Mouse (Mus musculus) heart, embryonic 13.5 days (tissue): ENCODE data around the gene Mib2. TPM values are rescaled to one million over a fixed set of nuclear protein-coding genes. Genes with fewer than 3 reads are reported as not detected.
"Not testable (repeated sequence)": the region's sequence is repeated elsewhere in the genome, so short reads cannot be mapped to it uniquely, and the experiment has no call there.

Experiments
- ATAC-seq: fragments of 200-750 bp; cut with Nextera tagmentation; 2 replicates; pipeline ENCODE4 v1.8.0; 2017; ENCODE audit warnings: moderate TSS enrichment; ENCODE audit not compliant: insufficient number of reproducible peaks, low FRiP score, low TSS enrichment; ENCODE audit errors: extremely low read depth
- H3K27ac ChIP-seq: fragments of 300-500 bp; sonication (generic); replicated peaks from 2 replicates; pipeline ENCODE4 v1.5.1; 2015; ENCODE audit warnings: moderate library complexity, mild to moderate bottlenecking, inconsistent platforms
- H3K27me3 ChIP-seq: fragments of 300-500 bp; sonication (generic); replicated peaks from 2 replicates; pipeline ENCODE4 v1.6.1; 2015; ENCODE audit warnings: mild to moderate bottlenecking, inconsistent platforms
- H3K36me3 ChIP-seq: fragments of 300-500 bp; sonication (generic); 2 replicates; pipeline ENCODE4 v1.6.1; 2015; ENCODE audit warnings: mild to moderate bottlenecking, inconsistent platforms
- H3K4me1 ChIP-seq: fragments of 300-500 bp; sonication (generic); 2 replicates; pipeline ENCODE4 v1.6.1; 2015; ENCODE audit warnings: inconsistent platforms
- H3K4me2 ChIP-seq: fragments of 300-500 bp; sonication (generic); 2 replicates; pipeline ENCODE4 v1.6.1; 2015; ENCODE audit warnings: inconsistent platforms, mild to moderate bottlenecking, moderate library complexity
- H3K4me3 ChIP-seq: fragments of 300-500 bp; sonication (generic); 2 replicates; pipeline ENCODE4 v1.5.1; 2015; ENCODE audit warnings: moderate library complexity, mild to moderate bottlenecking, inconsistent platforms
- H3K9ac ChIP-seq: fragments of 300-500 bp; sonication (generic); 2 replicates; pipeline ENCODE4 v1.6.1; 2015; ENCODE audit warnings: inconsistent platforms, mild to moderate bottlenecking, moderate library complexity
- H3K9me3 ChIP-seq: fragments of 300-500 bp; sonication (generic); 2 replicates; pipeline ENCODE4 v1.6.1; 2016; ENCODE audit warnings: inconsistent platforms
- WGBS: fragments of 180-500 bp; shearing (Covaris S2); methylation state at CpG from one replicate; pipeline ENCODE4 v1.1.7; 2015; ENCODE audit warnings: mixed read lengths; 5-methylcytosine and 5-hydroxymethylcytosine counted together
- polyA plus RNA-seq: library from polyadenylated mRNA; unstranded; fragments of >200 nt; fragmentation: Nextera tagmentation; extraction: Ambion mirVana; gene quantifications from 2 replicates; pipeline ENCODE4 v1.2.1, GENCODE M21; 2015

Mib2 gene
- polyA plus RNA-seq, 1 experiment from 2014 or later, result 16.9 TPM

DNA sequence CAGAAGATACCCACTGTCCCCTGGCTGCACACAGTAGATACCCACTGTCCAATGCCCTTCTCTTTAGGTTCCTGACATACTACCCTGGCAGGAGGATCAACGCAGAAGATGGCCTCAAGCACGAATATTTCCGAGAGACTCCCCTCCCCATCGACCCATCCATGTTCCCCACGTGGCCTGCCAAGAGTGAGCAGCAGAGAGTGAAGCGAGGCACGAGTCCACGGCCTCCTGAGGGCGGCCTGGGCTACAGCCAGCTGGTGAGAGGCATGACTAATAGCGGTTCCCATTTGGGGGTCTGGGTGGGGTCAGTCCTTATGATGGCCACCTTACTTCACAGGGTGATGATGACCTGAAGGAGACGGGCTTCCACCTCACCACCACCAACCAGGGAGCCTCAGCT, 19.6 kb downstream of the Mib2 start:
- Histone ChIP-seq H3K9ac (no peak overlapping the region), H3K9me3 (no peaks in the 10 kb centered on the region), H3K4me1 (peaks cover 39% of the 10 kb centered on the region), H3K4me2 (no peak overlapping the region), H3K4me3 (no peak overlapping the region), H3K27me3 (peaks cover 24% of the 10 kb centered on the region), H3K36me3 (peaks cover 65% of the 10 kb centered on the region), H3K27ac (no peak overlapping the region)
- ATAC-seq, result no peak
- WGBS, result 91% methylated on average over 11 of the region's 11 CpGs

DNA sequence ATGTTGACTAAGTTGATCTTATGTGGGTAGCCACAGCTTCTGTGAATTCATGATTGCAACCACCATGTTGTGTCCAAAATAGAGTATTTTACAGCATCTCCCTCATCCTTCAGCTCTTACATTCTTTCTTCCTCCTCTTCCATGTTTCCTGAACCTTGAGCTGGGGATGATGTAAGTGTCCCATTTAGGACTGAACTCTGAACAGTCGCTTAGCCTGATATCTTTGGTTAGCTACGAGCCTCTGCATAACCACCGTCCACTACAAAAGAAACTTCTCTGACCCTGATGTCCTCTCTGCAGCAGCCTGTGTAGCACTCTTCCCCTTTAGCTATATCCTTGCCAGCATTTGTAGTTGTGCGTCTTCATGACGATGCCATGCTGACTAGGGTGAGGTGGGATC, 23.3 kb downstream of the Mib2 start:
- Histone ChIP-seq H3K9ac (no peak overlapping the region), H3K4me1 (peaks cover 2% of the 10 kb centered on the region), H3K4me2 (no peak overlapping the region), H3K27me3 (no peaks in the 10 kb centered on the region), H3K36me3 (peaks cover 95% of the 10 kb centered on the region), H3K4me3 (no peak overlapping the region), H3K9me3 (no peaks in the 10 kb centered on the region), H3K27ac (no peak overlapping the region)
- no peak for ATAC-seq
- WGBS, result 74% methylated on average over 5 of the region's 5 CpGs

DNA sequence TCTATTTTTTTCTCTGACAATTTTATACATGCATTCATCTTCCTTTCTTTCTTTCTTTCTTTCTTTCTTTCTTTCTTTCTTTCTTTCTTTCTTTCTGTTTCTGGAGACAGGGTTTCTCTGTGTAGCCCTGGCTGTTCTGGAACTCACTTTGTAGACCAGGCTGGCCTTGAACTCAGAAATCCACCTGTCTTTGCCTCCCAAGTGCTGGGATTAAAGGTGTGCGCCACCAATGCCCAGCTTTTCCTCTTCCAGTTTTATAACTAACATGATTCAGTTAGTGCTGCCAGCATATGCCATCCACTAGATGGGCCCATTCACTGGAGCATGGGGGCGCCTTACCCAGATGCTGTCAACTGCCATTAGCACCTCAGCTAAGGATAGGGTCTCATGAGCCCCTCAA, 23.7 kb downstream of the Mib2 start, which contains the start of gene Gm10563:
TSS of gene Gm10563 (minus strand) at position 101 of the 400 bp plus-strand sequence.
- not testable (repeated sequence) for H3K27me3 ChIP-seq, H3K27ac ChIP-seq, H3K4me1 ChIP-seq, H3K9ac ChIP-seq, ATAC-seq, H3K4me2 ChIP-seq, H3K4me3 ChIP-seq, H3K9me3 ChIP-seq
- peaks cover 95% of the 10 kb centered on the region for H3K36me3 ChIP-seq
- 95% methylated on average over 2 of the region's 2 CpGs for WGBS

DNA sequence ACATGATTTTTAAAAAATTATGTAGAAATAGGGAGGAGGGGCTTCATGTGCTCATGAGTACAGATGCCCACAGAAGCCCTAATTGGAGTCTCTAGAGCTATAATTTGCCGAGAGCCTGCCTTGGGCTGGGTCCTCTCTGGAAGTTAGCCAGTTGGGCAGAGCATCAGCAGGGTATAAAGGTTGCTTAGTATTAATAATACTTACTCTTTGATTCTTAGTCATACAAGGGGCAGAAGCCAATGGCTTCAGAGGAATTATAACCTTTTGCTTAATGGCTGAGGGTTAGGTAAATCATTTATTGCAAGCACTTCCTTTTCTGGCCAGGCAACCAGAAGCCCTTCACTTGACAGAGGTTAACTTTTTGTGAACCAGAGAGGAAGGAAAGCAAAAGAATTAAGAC, 25.5 kb downstream of the Mib2 start:
- WGBS, result 90% methylated on average over 1 of the region's 1 CpGs
- Histone ChIP-seq H3K4me1 (no peaks in the 10 kb centered on the region), H3K9ac (no peak overlapping the region), H3K4me2 (no peak overlapping the region), H3K36me3 (peaks cover 93% of the 10 kb centered on the region), H3K27ac (no peak overlapping the region), H3K4me3 (no peak overlapping the region), H3K27me3 (no peaks in the 10 kb centered on the region), H3K9me3 (no peaks in the 10 kb centered on the region)
- ATAC-seq, result no peak

DNA sequence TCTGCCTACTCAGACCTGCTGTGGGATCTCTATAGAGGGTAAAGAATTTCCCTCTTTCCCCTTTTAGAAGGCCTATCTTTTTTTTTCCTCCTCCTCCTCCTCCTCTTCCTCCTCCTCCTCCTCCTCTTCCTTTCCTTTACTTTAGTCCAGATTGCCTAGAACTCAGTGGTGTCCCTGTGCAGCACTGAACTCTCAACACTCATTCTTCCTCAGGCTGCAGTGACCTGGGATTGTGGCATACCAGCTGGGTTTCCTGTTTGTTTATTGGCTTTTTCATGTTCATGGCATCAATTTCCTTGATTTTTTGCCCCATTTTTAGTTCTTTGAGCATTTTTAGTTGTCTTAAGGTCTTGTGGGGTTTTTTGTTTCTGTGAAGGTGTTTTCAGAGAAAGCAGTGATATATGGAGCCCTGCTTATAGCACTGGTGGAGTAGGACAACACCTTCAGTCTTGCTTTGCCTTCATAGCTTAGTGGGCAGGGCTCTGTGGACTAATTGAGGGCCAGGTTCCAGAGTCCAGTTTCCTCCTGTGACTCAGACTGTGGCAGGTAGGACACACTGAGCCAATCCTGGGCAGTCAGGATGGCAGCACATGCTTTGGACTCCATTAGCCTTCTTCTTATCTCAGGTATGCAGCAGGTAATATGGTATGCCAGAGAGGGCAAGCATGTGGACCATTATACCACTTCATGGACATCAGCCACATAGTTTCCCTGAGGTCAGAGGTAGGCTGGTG, 33.1 kb downstream of the Mib2 start:
- peaks cover 95% of the 10 kb centered on the region for H3K36me3 ChIP-seq
- no peak for ATAC-seq
- H3K27ac ChIP-seq, result no peak overlapping the region
- H3K9me3 ChIP-seq, result no peaks in the 10 kb centered on the region
- H3K4me2 ChIP-seq, result no peak overlapping the region
- H3K9ac ChIP-seq, result no peak overlapping the region
- no peaks in the 10 kb centered on the region for H3K4me1 ChIP-seq
- no peaks in the 10 kb centered on the region for H3K27me3 ChIP-seq
- H3K4me3 ChIP-seq, result no peak overlapping the region

DNA sequence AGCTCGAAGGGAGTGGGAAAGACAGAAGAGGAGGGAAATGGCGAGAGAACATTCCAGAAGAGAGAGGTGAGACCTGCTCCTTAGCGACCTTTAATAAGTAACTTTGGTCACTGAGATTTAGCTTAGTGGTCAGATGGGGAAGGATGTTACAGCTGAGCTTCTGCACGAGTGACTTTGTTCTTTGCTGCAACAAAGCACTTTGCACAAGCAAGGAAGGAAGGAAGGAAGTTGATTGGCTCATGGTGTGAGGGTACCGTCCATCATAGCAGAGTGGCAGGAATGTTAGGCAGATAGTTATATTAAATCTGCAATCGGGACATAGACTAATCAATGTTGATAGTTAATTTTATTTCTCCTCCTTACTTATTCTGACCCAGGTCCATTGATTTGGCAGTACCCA, 38.7 kb downstream of the Mib2 start:
- no peak for ATAC-seq
- WGBS, result 80% methylated on average over 6 of the region's 6 CpGs
- H3K36me3 ChIP-seq, result peaks cover 87% of the 10 kb centered on the region

DNA sequence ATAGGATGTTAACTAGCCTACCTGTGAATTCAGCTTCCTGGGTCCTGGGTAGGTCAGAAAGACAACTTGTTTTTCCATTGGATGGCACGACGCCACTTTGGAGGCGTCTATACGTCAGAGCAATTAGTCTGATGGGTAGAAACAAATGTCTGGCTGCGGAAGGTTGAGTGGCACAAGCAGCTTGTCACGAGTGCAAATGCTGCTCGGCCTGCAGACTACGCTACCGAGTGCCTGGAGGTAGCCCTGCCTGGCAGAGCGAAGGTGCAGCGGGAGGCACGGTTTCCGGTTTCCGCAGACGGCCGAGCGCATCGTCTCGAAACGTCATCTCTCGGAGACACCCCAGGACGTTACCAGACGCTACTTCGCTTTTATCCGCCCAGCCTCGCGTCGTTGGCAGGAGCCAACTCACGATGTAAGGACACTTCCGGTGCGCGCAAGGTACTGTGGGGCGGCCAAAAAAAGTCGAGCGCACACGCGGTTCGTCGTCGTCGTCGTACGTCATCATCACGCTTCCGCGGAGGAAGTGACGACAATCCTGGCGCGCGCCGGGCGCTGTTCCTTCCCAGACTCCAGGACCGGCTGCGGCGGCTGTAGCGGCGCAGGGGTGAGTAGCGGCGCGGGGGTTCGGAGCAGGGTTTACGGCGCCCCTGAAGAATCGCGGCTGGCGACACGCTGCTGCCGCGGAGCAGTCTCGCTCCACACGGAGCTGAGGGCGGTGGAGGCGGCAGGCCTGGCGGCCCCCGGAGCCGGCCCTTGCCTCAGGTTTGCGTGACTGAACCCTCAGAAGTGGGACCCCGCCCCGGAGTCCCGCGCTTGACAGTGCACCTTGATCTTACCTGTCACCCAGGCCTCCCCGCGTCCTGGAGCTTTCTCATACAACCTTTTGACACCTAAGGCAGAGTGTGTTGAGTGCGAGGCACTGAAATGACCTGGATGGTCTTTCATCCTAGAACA, 44.4 kb downstream of the Mib2 start, which contains the start of gene Cdk11b:
TSS of gene Cdk11b (plus strand) at position 517 of the 954 bp plus-strand sequence.
- ATAC-seq, result peak; percentile 99
- Histone ChIP-seq H3K9ac (peak within 1 kb of the TSS; percentile 94), H3K4me2 (peak within 1 kb of the TSS; percentile 92), H3K4me3 (peak within 1 kb of the TSS; percentile 98), H3K4me1 (peaks cover 12% of the 10 kb centered on the region), H3K27ac (peak within 1 kb of the TSS; percentile 91), H3K36me3 (peaks cover 57% of the 10 kb centered on the region), H3K9me3 (no peaks in the 10 kb centered on the region), H3K27me3 (no peaks in the 10 kb centered on the region)
- WGBS, result under 1% methylated on average over 84 of the region's 84 CpGs

More for the DNA sequence above, 38.7 kb downstream of the Mib2 start:
- Histone ChIP-seq H3K27ac (no peak overlapping the region), H3K9me3 (no peaks in the 10 kb centered on the region), H3K4me1 (peaks cover 3% of the 10 kb centered on the region), H3K4me3 (no peak overlapping the region), H3K4me2 (no peak overlapping the region), H3K27me3 (no peaks in the 10 kb centered on the region), H3K9ac (no peak overlapping the region)

DNA sequence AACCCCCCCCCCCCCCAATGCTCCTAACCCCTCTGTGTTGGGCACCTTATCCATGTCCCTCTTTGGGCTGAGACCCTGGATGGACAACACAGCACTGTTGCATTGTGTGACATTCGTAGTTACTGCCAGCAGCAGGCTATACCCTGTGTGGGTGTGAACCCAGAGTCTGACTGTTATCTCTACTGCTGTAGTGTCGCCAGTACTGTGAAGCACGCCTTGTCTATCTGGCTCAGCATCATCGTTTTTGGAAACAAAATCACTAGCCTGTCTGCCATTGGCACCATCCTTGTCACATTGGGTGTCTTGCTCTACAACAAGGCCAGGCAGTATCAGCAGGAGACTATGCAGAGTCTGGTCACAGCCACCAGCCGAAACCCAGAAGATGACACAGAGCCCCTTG, 50.7 kb downstream of the Mib2 start:
- no peak for ATAC-seq
- H3K27me3 ChIP-seq, result no peaks in the 10 kb centered on the region
- H3K9me3 ChIP-seq, result no peaks in the 10 kb centered on the region
- peaks cover 84% of the 10 kb centered on the region for H3K36me3 ChIP-seq
- H3K4me3 ChIP-seq, result no peak overlapping the region
- no peak overlapping the region for H3K4me2 ChIP-seq
- 85% methylated on average over 5 of the region's 5 CpGs for WGBS
- H3K4me1 ChIP-seq, result peaks cover under 1% of the 10 kb centered on the region
- no peak overlapping the region for H3K27ac ChIP-seq
- no peak overlapping the region for H3K9ac ChIP-seq

DNA sequence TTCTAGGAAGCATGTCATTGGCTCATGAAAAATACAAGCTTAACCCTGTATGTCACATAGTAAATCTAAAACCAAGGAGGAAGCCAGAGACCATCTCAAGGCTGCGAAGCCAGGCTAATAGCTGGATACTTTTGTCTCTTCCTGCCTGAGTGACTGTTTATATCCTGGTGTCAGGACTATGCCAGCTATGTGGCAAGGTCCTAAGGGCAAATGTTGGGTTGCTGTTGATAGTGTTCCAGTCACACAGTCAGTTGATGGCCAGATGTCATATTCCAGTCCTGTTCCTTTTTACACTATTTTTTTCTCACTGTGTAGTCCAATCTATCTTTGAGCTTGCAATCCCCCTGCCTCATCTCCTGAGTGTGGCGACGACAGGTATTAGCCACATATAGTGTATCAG, 55.7 kb downstream of the Mib2 start:
- no peak overlapping the region for H3K27ac ChIP-seq
- no peak for ATAC-seq
- no peak overlapping the region for H3K4me2 ChIP-seq
- WGBS, result 93% methylated on average over 3 of the region's 3 CpGs
- H3K27me3 ChIP-seq, result no peaks in the 10 kb centered on the region
- H3K9ac ChIP-seq, result no peak overlapping the region
- no peak overlapping the region for H3K4me3 ChIP-seq
- no peaks in the 10 kb centered on the region for H3K9me3 ChIP-seq
- peaks cover 87% of the 10 kb centered on the region for H3K36me3 ChIP-seq
- H3K4me1 ChIP-seq, result no peaks in the 10 kb centered on the region

DNA sequence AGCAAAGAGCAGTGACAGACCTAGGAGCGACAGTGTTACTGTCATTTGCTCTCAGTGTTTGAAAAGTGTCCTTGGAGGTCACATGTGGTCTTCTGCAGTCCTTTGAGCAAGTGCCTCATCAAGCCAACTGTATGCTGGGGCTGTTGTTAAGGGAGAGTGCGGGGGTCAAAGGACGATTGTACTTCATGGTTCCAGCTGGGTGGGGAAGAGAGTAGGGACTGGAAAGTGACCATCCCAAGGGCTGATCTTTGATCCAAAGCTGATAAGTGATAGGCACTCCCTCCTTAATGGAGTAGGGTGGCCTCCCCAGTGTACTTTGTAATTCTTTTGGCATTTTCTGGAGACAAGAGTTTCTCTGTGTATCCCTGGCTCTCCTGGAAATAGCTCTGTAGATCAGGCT, 57.1 kb downstream of the Mib2 start:
- no peak overlapping the region for H3K4me3 ChIP-seq
- H3K9ac ChIP-seq, result no peak overlapping the region
- no peak for ATAC-seq

DNA sequence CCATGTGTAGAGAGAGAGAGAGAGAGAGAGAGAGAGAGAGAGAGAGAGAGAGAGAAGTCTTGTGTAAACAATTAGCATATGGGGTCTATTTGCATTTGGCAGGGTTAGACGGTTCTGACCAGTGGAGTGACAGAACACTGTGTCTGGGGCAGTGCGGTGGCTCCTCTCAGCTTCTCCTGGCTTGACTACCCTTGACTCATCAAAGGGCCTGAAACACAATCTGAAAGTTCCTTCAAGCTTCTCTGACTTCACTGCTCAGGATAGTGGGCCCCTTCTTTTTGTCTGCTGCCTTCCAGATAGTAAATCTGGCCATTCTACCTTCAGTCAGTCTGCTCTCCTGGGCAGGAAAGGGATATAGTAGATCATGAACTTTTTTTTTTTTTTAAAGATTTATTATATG, 62.2 kb downstream of the Mib2 start:
- Histone ChIP-seq H3K4me2 (no peak overlapping the region), H3K4me1 (peaks cover 11% of the 10 kb centered on the region), H3K27ac (no peak overlapping the region), H3K4me3 (no peak overlapping the region), H3K27me3 (no peaks in the 10 kb centered on the region), H3K9ac (no peak overlapping the region), H3K36me3 (peaks cover 72% of the 10 kb centered on the region), H3K9me3 (no peaks in the 10 kb centered on the region)
- 76% methylated on average over 2 of the region's 2 CpGs for WGBS
- no peak for ATAC-seq

More for the DNA sequence above, 57.1 kb downstream of the Mib2 start:
- Histone ChIP-seq H3K9me3 (no peaks in the 10 kb centered on the region), H3K27ac (no peak overlapping the region), H3K27me3 (no peaks in the 10 kb centered on the region), H3K36me3 (peaks cover 81% of the 10 kb centered on the region), H3K4me1 (no peaks in the 10 kb centered on the region), H3K4me2 (no peak overlapping the region)
- 83% methylated on average over 3 of the region's 3 CpGs for WGBS
